Mouse (Mus musculus) MEL (cell line): Measurements from ENCODE around the gene D5Ertd579e. TPM values are rescaled to one million over a fixed set of nuclear protein-coding genes. Genes with fewer than 3 reads are reported as not detected.

Source experiments
- DNase-seq: peaks from one replicate; pipeline ENCODE4 v3.0.0; 2011; ENCODE audit warnings: low read depth, low spot score
- H3K27ac ChIP-seq: 2 replicates; pipeline ENCODE4 v1.5.1; 2012; ENCODE audit warnings: low read depth, mild to moderate bottlenecking, control low read depth, low read length, moderate library complexity; ENCODE audit not compliant: control insufficient read depth
- H3K27me3 ChIP-seq, 2 experiments: fragments of 150-350 bp in 1 of 2; sonication (generic) in 1 of 2; 2 replicates each; pipeline ENCODE4 v1.6.1; 2012; ENCODE audit warnings: low read length in 2 of 2, mild to moderate bottlenecking in 2 of 2, improper control_type of control experiment in 1 of 2, moderate library complexity in 1 of 2; ENCODE audit not compliant: insufficient read depth in 2 of 2, control insufficient read depth in 1 of 2
- H3K36me3 ChIP-seq, 2 experiments: 2 replicates each; pipeline ENCODE4 v1.6.1; 2012 to 2014; ENCODE audit warnings: low read length in 2 of 2, improper control_type of control experiment in 1 of 2, inconsistent platforms in 1 of 2, mild to moderate bottlenecking in 1 of 2; ENCODE audit not compliant: insufficient read depth in 2 of 2, control insufficient read depth in 1 of 2
- H3K4me1 ChIP-seq, 2 experiments: fragments of 150-350 bp in 1 of 2; sonication (generic) in 1 of 2; 2 replicates each; pipeline ENCODE4 v1.6.1; 2012; ENCODE audit warnings: low read length in 2 of 2, improper control_type of control experiment in 1 of 2, mild to moderate bottlenecking in 1 of 2; ENCODE audit not compliant: insufficient read depth in 2 of 2, control insufficient read depth in 1 of 2
- H3K4me3 ChIP-seq, 2 experiments: fragments of 150-350 bp in 1 of 2; sonication (generic) in 1 of 2; 2 replicates each; pipeline ENCODE4 v1.5.1; 2012; ENCODE audit warnings: low read depth in 2 of 2, low read length in 2 of 2, mild to moderate bottlenecking in 2 of 2, moderate library complexity in 2 of 2, control low read depth in 1 of 2, improper control_type of control experiment in 1 of 2; ENCODE audit not compliant: control insufficient read depth in 1 of 2, insufficient read depth in 1 of 2
- H3K79me2 ChIP-seq: 2 replicates; pipeline ENCODE4 v1.6.1; 2012; ENCODE audit warnings: mild to moderate bottlenecking, low read length, moderate library complexity; ENCODE audit not compliant: control insufficient read depth, poor library complexity, insufficient read depth
- H3K9ac ChIP-seq: 2 replicates; pipeline ENCODE4 v1.6.1; 2012; ENCODE audit warnings: low read depth, mild to moderate bottlenecking, control low read depth, low read length, moderate library complexity; ENCODE audit not compliant: control insufficient read depth, poor library complexity, severe bottlenecking
- H3K9me3 ChIP-seq: fragments of 150-350 bp; sonication (generic); replicated peaks from 2 replicates; pipeline ENCODE4 v1.6.1; 2012; ENCODE audit warnings: mild to moderate bottlenecking, low read length, improper control_type of control experiment, moderate library complexity; ENCODE audit not compliant: insufficient read depth
- CHD1 ChIP-seq: IDR thresholded peaks from 2 replicates; pipeline ENCODE4 v1.6.1; 2012; ENCODE audit warnings: low read depth, mild to moderate bottlenecking, inconsistent platforms, low read length, improper control_type of control experiment
- CTCF ChIP-seq, 3 experiments: IDR thresholded peaks in 2 of 3; conservative IDR thresholded peaks in 1 of 3; 2 replicates each; pipeline ENCODE4 v1.5.1; 2011 to 2012; ENCODE audit warnings: low read length in 3 of 3, low read depth in 2 of 3, mild to moderate bottlenecking in 2 of 3, improper control_type of control experiment in 1 of 3, inconsistent platforms in 1 of 3, mixed read lengths in 1 of 3, moderate library complexity in 1 of 3; ENCODE audit not compliant: control insufficient read depth in 1 of 3, insufficient read depth in 1 of 3, poor library complexity in 1 of 3, severe bottlenecking in 1 of 3
- ELF1 ChIP-seq: IDR thresholded peaks from 2 replicates; pipeline ENCODE4 v1.6.1; 2014; ENCODE audit warnings: low read depth, mild to moderate bottlenecking, inconsistent platforms, low read length, improper control_type of control experiment, moderate library complexity
- EP300 ChIP-seq, 2 experiments: IDR thresholded peaks; 2 replicates each; pipeline ENCODE4 v1.6.1; 2011; ENCODE audit warnings: improper control_type of control experiment in 2 of 2, low read length in 2 of 2, low read depth in 1 of 2, mild to moderate bottlenecking in 1 of 2
- ETS1 ChIP-seq: IDR thresholded peaks from 2 replicates; pipeline ENCODE4 v1.6.1; 2012; ENCODE audit warnings: low read depth, mild to moderate bottlenecking, inconsistent platforms, low read length, improper control_type of control experiment, moderate library complexity
- JUND ChIP-seq: IDR thresholded peaks from 2 replicates; pipeline ENCODE4 v1.6.1; 2011; ENCODE audit warnings: low read depth, mild to moderate bottlenecking, improper control_type of control experiment, low read length
- MAX ChIP-seq: IDR thresholded peaks from 2 replicates; pipeline ENCODE4 v1.6.1; 2011; ENCODE audit warnings: low read length, improper control_type of control experiment
- MXI1 ChIP-seq: IDR thresholded peaks from 2 replicates; pipeline ENCODE4 v1.6.1; 2011; ENCODE audit warnings: mild to moderate bottlenecking, low read depth, low read length, improper control_type of control experiment
- NRF1 ChIP-seq: IDR thresholded peaks from 2 replicates; pipeline ENCODE4 v1.6.1; 2014; ENCODE audit warnings: low read depth, mild to moderate bottlenecking, inconsistent platforms, low read length, improper control_type of control experiment, moderate library complexity; ENCODE audit not compliant: poor library complexity, insufficient read depth, severe bottlenecking
- POLR2A ChIP-seq, 2 experiments: IDR thresholded peaks; 2 replicates each; pipeline ENCODE4 v1.6.1; 2011 to 2012; ENCODE audit warnings: low read length in 2 of 2, mild to moderate bottlenecking in 2 of 2, control low read depth in 1 of 2, improper control_type of control experiment in 1 of 2, low read depth in 1 of 2, moderate library complexity in 1 of 2; ENCODE audit not compliant: control insufficient read depth in 1 of 2, insufficient read depth in 1 of 2, poor library complexity in 1 of 2
- POLR2AphosphoS2 ChIP-seq: IDR thresholded peaks from 2 replicates; pipeline ENCODE4 v1.6.1; 2011; ENCODE audit warnings: low read length, improper control_type of control experiment
- RAD21 ChIP-seq: IDR thresholded peaks from 2 replicates; pipeline ENCODE4 v1.6.1; 2011; ENCODE audit warnings: mild to moderate bottlenecking, low read depth, low read length, improper control_type of control experiment
- RCOR1 ChIP-seq: IDR thresholded peaks from 2 replicates; pipeline ENCODE4 v1.6.1; 2012; ENCODE audit warnings: low read depth, mild to moderate bottlenecking, inconsistent platforms, low read length, improper control_type of control experiment
- SIN3A ChIP-seq: IDR thresholded peaks from 2 replicates; pipeline ENCODE4 v1.6.1; 2012; ENCODE audit warnings: low read length, improper control_type of control experiment, inconsistent platforms
- TBP ChIP-seq: IDR thresholded peaks from 2 replicates; pipeline ENCODE4 v1.8.0; 2011; ENCODE audit warnings: low read depth, low read length, improper control_type of control experiment
- USF2 ChIP-seq, 2 experiments: IDR thresholded peaks; 2 replicates each; pipeline ENCODE4 v1.6.1; 2011 to 2012; ENCODE audit warnings: improper control_type of control experiment in 2 of 2, low read length in 2 of 2, borderline replicate concordance in 1 of 2, inconsistent platforms in 1 of 2, low read depth in 1 of 2, mild to moderate bottlenecking in 1 of 2; ENCODE audit not compliant: insufficient read depth in 1 of 2
- ZMIZ1 ChIP-seq: IDR thresholded peaks from 2 replicates; pipeline ENCODE4 v1.6.1; 2012; ENCODE audit warnings: low read depth, mild to moderate bottlenecking, inconsistent platforms, low read length, improper control_type of control experiment, moderate library complexity
- polyA plus RNA-seq, 2 experiments: library from polyadenylated mRNA; stranded (reverse) in 1 of 2; unstranded in 1 of 2; fragments of >175 nt in 1 of 2; fragments of >200 nt in 1 of 2; gene quantifications; 2 replicates each; pipeline versions ENCODE4 v1.2.1 to v1.2.4; 2012; ENCODE audit warnings: low replicate concordance in 2 of 2, low read depth in 1 of 2; ENCODE audit not compliant: insufficient read length in 2 of 2, insufficient read depth in 1 of 2, missing spikeins in 1 of 2
- total RNA-seq: library from RNA; depleted of rRNA; stranded (reverse); fragments of 300-350 nt; gene quantifications from 2 replicates; pipeline ENCODE4 v1.2.3, GENCODE M21; 2012

Gene D5Ertd579e
- total and polyA plus RNA-seq, 3 experiments: 15.9 to 31.1 TPM; not detected in 1

- peak; percentile 71 to 82 for TF ChIP-seq EP300 (IDR thresholded peaks at IDR 0.05; ENCODE audit: low read depth in 1 of 2, low read length in 2 of 2)
Observed at GRCm38 (mm10) chr5:36597653-36598052, 98.2 kb downstream of the D5Ertd579e start (continued).

GRCm38 (mm10) chr5:36596225-36596624 is 99.6 kb downstream of the D5Ertd579e start:
- no peaks in the 10 kb centered on the region for H3K9me3 ChIP-seq
- H3K4me1 ChIP-seq: peaks cover 0 to 33% of the 10 kb centered on the region in 2 experiments
- no peak overlapping the region for H3K9ac ChIP-seq
- no peak overlapping the region for H3K27ac ChIP-seq
- DNase-seq: peak; percentile 72
- H3K27me3 ChIP-seq: no peaks in the 10 kb centered on the region; a peak in 1 of 4 replicates
- no peaks in the 10 kb centered on the region for H3K79me2 ChIP-seq
- H3K4me3 ChIP-seq: no peak overlapping the region
- H3K36me3 ChIP-seq: peaks cover 0 to 22% of the 10 kb centered on the region in 2 experiments; a peak in 2 of 4 replicates
- TF ChIP-seq JUND: peak; percentile 30; the same call in 1 of the 2 replicates
- no peak for TF ChIP-seq CHD1

GRCm38 (mm10) chr5:36595115-36595514 is 100.7 kb downstream of the D5Ertd579e start:
- H3K27ac ChIP-seq: peak overlapping the region; percentile 56
- H3K9me3 ChIP-seq: no peaks in the 10 kb centered on the region
- H3K79me2 ChIP-seq: no peaks in the 10 kb centered on the region
- H3K9ac ChIP-seq: peak overlapping the region; percentile 36
- TF ChIP-seq POLR2A (IDR thresholded peaks at IDR 0.05; ENCODE audit: control insufficient read depth in 1 of 2, insufficient read depth in 1 of 2, low read depth in 1 of 2, low read length in 2 of 2, poor library complexity in 1 of 2): peak; percentile 47 to 67; a peak in 3 of 4 replicates
- TF ChIP-seq USF2 (IDR thresholded peaks at IDR 0.05; ENCODE audit: borderline replicate concordance in 1 of 2, insufficient read depth in 1 of 2, low read depth in 1 of 2, low read length in 2 of 2): no peak
- TF ChIP-seq NRF1: no peak
- peak; percentile 90 for TF ChIP-seq TBP
- TF ChIP-seq ETS1: peak; percentile 24; the same call in 1 of the 2 replicates
- no peak for TF ChIP-seq ELF1
- TF ChIP-seq JUND: no peak
- TF ChIP-seq RCOR1: no peak
- no peak for TF ChIP-seq MXI1
- peak; percentile 26 to 45 (median 39); a peak in 4 of 6 replicates for TF ChIP-seq CTCF (IDR thresholded peaks at IDR 0.05 in 2 of 3, conservative IDR thresholded peaks at IDR 0.05 in 1 of 3; ENCODE audit: control insufficient read depth in 1 of 3, insufficient read depth in 1 of 3, low read depth in 2 of 3, low read length in 3 of 3, poor library complexity in 1 of 3, severe bottlenecking in 1 of 3)
- peak; percentile 97 for TF ChIP-seq ZMIZ1
- TF ChIP-seq RAD21: peak; percentile 19
- TF ChIP-seq MAX: no peak
- peak; percentile 44; the same call in 1 of the 2 replicates for TF ChIP-seq SIN3A
- TF ChIP-seq POLR2AphosphoS2: peak; percentile 59; the same call in 1 of the 2 replicates
- H3K36me3 ChIP-seq: peaks cover 0 to 22% of the 10 kb centered on the region in 2 experiments; a peak in 2 of 4 replicates
- peaks cover 0 to 1% of the 10 kb centered on the region in 2 experiments; a peak in 2 of 4 replicates for H3K27me3 ChIP-seq
- peak overlapping the region in 1 of 2 experiments; percentile 5; a peak in 2 of 4 replicates for H3K4me3 ChIP-seq
- DNase-seq: peak; percentile 80
- peaks cover 0 to 33% of the 10 kb centered on the region in 2 experiments for H3K4me1 ChIP-seq
